Mouse (Mus musculus): ENCODE results near the gene Paqr8.

GRCm38 (mm10) chr1:20940151-20940550 lies 49.7 kb downstream of the Paqr8 start:
- no peak for TF ChIP-seq CTCF (IDR thresholded peaks at IDR 0.05; ENCODE audit: borderline replicate concordance, insufficient read depth, low read depth, low read length)
- TF ChIP-seq POLR2A (IDR thresholded peaks at IDR 0.05; ENCODE audit: borderline replicate concordance, insufficient read depth, low read length) = no peak

Data from cerebellum, adult 2 months (tissue).